Mouse (Mus musculus) cerebellum, postnatal 10 days (tissue): ENCODE data around the gene Negr1.
A peak's percentile ranks its signal among the peaks of the same experiment; 100 is the strongest.

Experiments used
- DNase-seq, 2 experiments: peaks; one replicate each; pipeline ENCODE4 v3.0.0; 2021; ENCODE audit warnings: mixed read lengths in 2 of 2

The Negr1 gene

GRCm38 (mm10) chr3:156923159-156923558 is 361.6 kb downstream of the Negr1 start:
- no peak for DNase-seq

GRCm38 (mm10) chr3:156925102-156925501 is 363.5 kb downstream of the Negr1 start:
- DNase-seq, result no peak

- DNase-seq, result peak; percentile 79 to 82
These were observed 366.9 kb downstream of the Negr1 start for GRCm38 (mm10) chr3:156928396-156929061.

GRCm38 (mm10) chr3:156929062-156929397 is 367.4 kb downstream of the Negr1 start:
- DNase-seq, result no peak

- DNase-seq, result no peak
These were observed 368.3 kb downstream of the Negr1 start for GRCm38 (mm10) chr3:156929677-156930440.

- DNase-seq, result no peak
These were observed 369.4 kb downstream of the Negr1 start for GRCm38 (mm10) chr3:156931011-156931410.

GRCm38 (mm10) chr3:156931540-156931939 is 369.9 kb downstream of the Negr1 start:
- no peak for DNase-seq

- DNase-seq, result peak; percentile 75 to 81
These were observed 373.2 kb downstream of the Negr1 start for GRCm38 (mm10) chr3:156934778-156935290.

- no peak for DNase-seq
These were observed 385.8 kb downstream of the Negr1 start for GRCm38 (mm10) chr3:156947404-156947803.

- DNase-seq, result no peak
These were observed 391.4 kb downstream of the Negr1 start for GRCm38 (mm10) chr3:156952970-156953369.

GRCm38 (mm10) chr3:156955094-156955493 is 393.5 kb downstream of the Negr1 start:
- no peak for DNase-seq

- DNase-seq, result no peak
These were observed 397.0 kb downstream of the Negr1 start for GRCm38 (mm10) chr3:156958640-156959039.

- peak in 1 of 2 experiments; percentile 18 for DNase-seq
These were observed 407.2 kb downstream of the Negr1 start for GRCm38 (mm10) chr3:156968764-156969163.

GRCm38 (mm10) chr3:156971104-156971503 is 409.5 kb downstream of the Negr1 start:
- no peak for DNase-seq

GRCm38 (mm10) chr3:156976816-156977215 is 415.2 kb downstream of the Negr1 start:
- no peak for DNase-seq

- no peak for DNase-seq
These were observed 418.6 kb downstream of the Negr1 start for GRCm38 (mm10) chr3:156980042-156980716.

- DNase-seq, result peak; percentile 63 to 76
These were observed 420.5 kb downstream of the Negr1 start for GRCm38 (mm10) chr3:156982102-156982501.

- peak; percentile 32 to 54 for DNase-seq
These were observed 425.5 kb downstream of the Negr1 start for GRCm38 (mm10) chr3:156987113-156987512.

GRCm38 (mm10) chr3:156992171-156992570 is 430.6 kb downstream of the Negr1 start:
- peak; percentile 6 to 12 for DNase-seq

- DNase-seq, result no peak
These were observed 431.2 kb downstream of the Negr1 start for GRCm38 (mm10) chr3:156992811-156993210.

GRCm38 (mm10) chr3:156999177-156999808 is 437.7 kb downstream of the Negr1 start:
- peak; percentile 28 to 35 for DNase-seq

GRCm38 (mm10) chr3:157021632-157022031 is 460.0 kb downstream of the Negr1 start:
- no peak for DNase-seq

GRCm38 (mm10) chr3:157024580-157024979 is 463.0 kb downstream of the Negr1 start:
- no peak for DNase-seq
